10 mouse cellular contexts compared by ENCODE assay signal in the genomic region with DNA sequence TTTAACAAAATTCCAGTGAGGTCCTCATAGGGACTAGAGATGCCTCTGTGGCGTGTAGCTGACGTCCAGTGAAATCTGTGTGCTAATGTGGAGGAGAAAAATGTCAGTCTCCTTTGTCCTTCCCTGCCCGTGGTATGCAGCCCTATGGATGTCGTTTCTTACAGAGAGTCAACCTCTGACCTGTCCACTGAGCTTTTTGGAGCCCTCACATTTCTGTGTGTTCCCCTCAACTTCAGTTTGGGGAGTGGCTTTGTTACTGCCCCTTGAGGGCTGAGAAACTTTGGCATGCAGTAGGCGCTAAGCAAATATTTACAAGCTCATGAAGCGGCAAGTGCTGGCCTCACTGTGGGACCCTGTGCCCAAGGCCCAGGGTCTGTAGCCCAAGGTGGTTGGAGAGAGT. TPM values are rescaled to one million over a fixed set of nuclear protein-coding genes. Genes with fewer than 3 reads are reported as not detected.
DNase-seq lines count a peak whose midpoint lies in the region; ATAC-seq and TF ChIP-seq lines count a peak whose summit lies in the region.
"Had no signal": no experiment of that assay in that cellular context is flagged by ENCODE, and none has a peak within 500 bp of the region (broad histone marks: within the 10 kb centered on the region; RNA-seq: fewer than 3 reads in every experiment).

No protein-coding gene starts in this region.

- no peak for ATAC-seq in kidney, embryonic 14.5 days (ENCODE audit: low FRiP score, low TSS enrichment)
- no peak for ATAC-seq in heart, embryonic 14.5 days (ENCODE audit: insufficient number of reproducible peaks, insufficient read depth, low FRiP score, low read depth)
- ATAC-seq in liver, embryonic 15.5 days (ENCODE audit: insufficient read depth) = no peak
- ATAC-seq in neural tube, embryonic 15.5 days (ENCODE audit: low FRiP score) = no peak
- no peak for ATAC-seq in erythroblast, adult 5-6 weeks (replicated peaks; ENCODE audit: low FRiP score, poor library complexity, severe bottlenecking)

- H3K9me3 ChIP-seq in kidney, embryonic 14.5 days (ENCODE audit: control insufficient read depth, low read length) = no peaks in the 10 kb centered on the region
- no peaks in the 10 kb centered on the region for H3K9me3 ChIP-seq in heart, embryonic 14.5 days (ENCODE audit: control insufficient read depth, low read length)
- H3K9me3 ChIP-seq in liver, embryonic 15.5 days (replicated peaks) = no peaks in the 10 kb centered on the region
- H3K9me3 ChIP-seq in neural tube, embryonic 15.5 days (replicated peaks) = no peaks in the 10 kb centered on the region
- H3K9me3 ChIP-seq: megakaryocyte, embryonic 14.5 days had no signal

- WGBS in kidney, embryonic 14.5 days = 16% methylated on average over 6 of the region's 6 CpGs
- WGBS in heart, embryonic 14.5 days = 28% methylated on average over 6 of the region's 6 CpGs
- WGBS in liver, embryonic 15.5 days (ENCODE audit: insufficient replicate concordance) = 55% methylated on average over 6 of the region's 6 CpGs
- 7% methylated on average over 6 of the region's 6 CpGs for WGBS in neural tube, embryonic 15.5 days
- WGBS in thymus, adult 2 months = 89% methylated on average over 6 of the region's 6 CpGs

- H3K4me1 ChIP-seq in kidney, embryonic 14.5 days (ENCODE audit: control insufficient read depth, insufficient read depth, low read length) = peaks cover 64% of the 10 kb centered on the region
- H3K4me1 ChIP-seq in heart, embryonic 14.5 days (ENCODE audit: control insufficient read depth in 2 of 2, insufficient read depth in 2 of 2, low read length in 2 of 2) = peaks cover 52 to 62% of the 10 kb centered on the region in 2 experiments
- peaks cover 32% of the 10 kb centered on the region for H3K4me1 ChIP-seq in liver, embryonic 15.5 days (replicated peaks)
- peaks cover 63% of the 10 kb centered on the region for H3K4me1 ChIP-seq in neural tube, embryonic 15.5 days
- peaks cover 19% of the 10 kb centered on the region for H3K4me1 ChIP-seq in thymus, adult 2 months (replicated peaks; ENCODE audit: control insufficient read depth, insufficient read depth, low read length)

- H3K27ac ChIP-seq in kidney, embryonic 14.5 days (ENCODE audit: low read depth, low read length) = peak overlapping the region; percentile 99
- H3K27ac ChIP-seq in heart, embryonic 14.5 days (replicated peaks in 1 of 2; ENCODE audit: control insufficient read depth in 1 of 2, insufficient read depth in 1 of 2, low read depth in 2 of 2, low read length in 2 of 2) = peak overlapping the region; percentile 96 to 98
- peak overlapping the region; percentile 81 for H3K27ac ChIP-seq in liver, embryonic 15.5 days (replicated peaks)
- H3K27ac ChIP-seq in neural tube, embryonic 15.5 days (replicated peaks) = peak overlapping the region; percentile 97
- H3K27ac ChIP-seq in thymus, adult 2 months (ENCODE audit: control insufficient read depth, insufficient read depth, low read length) = no peak overlapping the region

- peaks cover 23% of the 10 kb centered on the region for H3K36me3 ChIP-seq in kidney, embryonic 14.5 days (ENCODE audit: control insufficient read depth, insufficient read depth, low read length)
- H3K36me3 ChIP-seq in heart, embryonic 14.5 days (ENCODE audit: control insufficient read depth, insufficient read depth, low read length) = peaks cover 27% of the 10 kb centered on the region
- 0 out of 2 replicates have a peak, but pooled peaks cover 3% of the 10 kb centered on the region for H3K36me3 ChIP-seq in liver, embryonic 15.5 days (replicated peaks)
- H3K36me3 ChIP-seq in neural tube, embryonic 15.5 days = peaks cover 4% of the 10 kb centered on the region; the same call in 1 of the 2 replicates
- H3K36me3 ChIP-seq in thymus, adult 2 months (ENCODE audit: control insufficient read depth, insufficient read depth, low read length) = no peaks in the 10 kb centered on the region

- H3K4me3 ChIP-seq in kidney, embryonic 14.5 days (ENCODE audit: low read length) = peak overlapping the region; percentile 78
- peak overlapping the region; percentile 74 to 79; a peak in 3 of 4 replicates for H3K4me3 ChIP-seq in heart, embryonic 14.5 days (ENCODE audit: control insufficient read depth in 1 of 2, insufficient read depth in 1 of 2, low read depth in 1 of 2, low read length in 2 of 2)
- peak overlapping the region; percentile 57; the same call in 1 of the 2 replicates for H3K4me3 ChIP-seq in liver, embryonic 15.5 days (replicated peaks)
- peak overlapping the region; percentile 82 for H3K4me3 ChIP-seq in neural tube, embryonic 15.5 days (replicated peaks)
- no peak overlapping the region for H3K4me3 ChIP-seq in thymus, adult 2 months (ENCODE audit: control insufficient read depth, insufficient read depth, low read length)
- H3K4me3 ChIP-seq: megakaryocyte, embryonic 14.5 days had no signal

- H3K9ac ChIP-seq in kidney, embryonic 14.5 days (ENCODE audit: low read depth, low read length) = peak overlapping the region; percentile 91; the same call in 1 of the 2 replicates
- peak overlapping the region; percentile 96 for H3K9ac ChIP-seq in heart, embryonic 14.5 days (ENCODE audit: low read length)
- no peak overlapping the region; the same call in 1 of the 2 replicates for H3K9ac ChIP-seq in liver, embryonic 15.5 days
- H3K9ac ChIP-seq in neural tube, embryonic 15.5 days (replicated peaks) = peak overlapping the region; percentile 79

- no peak for TF ChIP-seq CTCF in thymus, adult 2 months (IDR thresholded peaks at IDR 0.05; ENCODE audit: borderline replicate concordance, control insufficient read depth, extremely low read depth, insufficient read depth, low read length, poor library complexity)

- no peak for TF ChIP-seq POLR2A in thymus, adult 2 months (IDR thresholded peaks at IDR 0.05; ENCODE audit: control insufficient read depth, extremely low read depth, insufficient read depth, low read length, poor library complexity)

- peak overlapping the region; percentile 54 for H3K4me2 ChIP-seq in kidney, embryonic 14.5 days (replicated peaks; ENCODE audit: low read depth, low read length)
- H3K4me2 ChIP-seq in heart, embryonic 14.5 days (ENCODE audit: low read length) = peak overlapping the region; percentile 90
- H3K4me2 ChIP-seq in liver, embryonic 15.5 days = peak overlapping the region; percentile 62
- peak overlapping the region; percentile 71 for H3K4me2 ChIP-seq in neural tube, embryonic 15.5 days

- no peaks in the 10 kb centered on the region for H3K27me3 ChIP-seq in kidney, embryonic 14.5 days (ENCODE audit: control insufficient read depth, insufficient read depth, low read length)
- H3K27me3 ChIP-seq in heart, embryonic 14.5 days (ENCODE audit: control insufficient read depth, insufficient read depth, low read length) = no peaks in the 10 kb centered on the region
- peaks cover 58% of the 10 kb centered on the region for H3K27me3 ChIP-seq in liver, embryonic 15.5 days
- no peaks in the 10 kb centered on the region for H3K27me3 ChIP-seq in neural tube, embryonic 15.5 days (replicated peaks)
- H3K27me3 ChIP-seq in thymus, adult 2 months (ENCODE audit: control insufficient read depth, insufficient read depth, low read length) = no peaks in the 10 kb centered on the region

- DNase-seq in kidney, postnatal 4 days = no peak
- no peak for DNase-seq in adrenal gland, postnatal 4 days (ENCODE audit: low spot score in 2 of 2)
- DNase-seq in thymus, adult 2 months = no peak
- DNase-seq: cerebellum, adult 9-10 months had no signal

RNA-seq across cellular contexts. Expression of a gene that starts 2.1 kb away (rescaled TPM):
- polyA plus RNA-seq in kidney, embryonic 14.5 days (2014; fragmentation: Nextera tagmentation; extraction: Ambion mirVana) = 10.5 and 17.0 TPM in 2 replicates
- polyA plus RNA-seq in heart, embryonic 14.5 days (2014; fragmentation: Nextera tagmentation; extraction: Ambion mirVana) = 5.6 and 5.7 TPM in 2 replicates
- polyA plus RNA-seq in liver, embryonic 15.5 days (2015; fragmentation: Nextera tagmentation; extraction: Ambion mirVana) = 3.5 and 5.8 TPM in 2 replicates
- 11.6 and 13.7 TPM in 2 replicates for polyA plus RNA-seq in neural tube, embryonic 15.5 days (2015; fragmentation: Nextera tagmentation; extraction: Ambion mirVana)
- not detected in 2 replicates for total RNA-seq in erythroblast, adult 5-6 weeks (2015; ENCODE audit: low replicate concordance)
- total RNA-seq in erythroblast, adult 5-6 weeks (2017; ENCODE audit: low replicate concordance) = not detected in 2 replicates
- total RNA-seq in adrenal gland, postnatal 4 days (2021) = 100 to 1,000 TPM; 152 to 161 TPM
- 22.4 and 25.6 TPM in 2 replicates for polyA plus RNA-seq in thymus, adult 2 months (2012; rRNA removed)

RNA-seq across cellular contexts. Expression of a gene that starts 14.9 kb away (rescaled TPM):
- 687 and 868 TPM in 2 replicates for polyA plus RNA-seq in kidney, embryonic 14.5 days (2014; fragmentation: Nextera tagmentation; extraction: Ambion mirVana)
- 611 and 670 TPM in 2 replicates for polyA plus RNA-seq in heart, embryonic 14.5 days (2014; fragmentation: Nextera tagmentation; extraction: Ambion mirVana)
- polyA plus RNA-seq in liver, embryonic 15.5 days (2015; fragmentation: Nextera tagmentation; extraction: Ambion mirVana) = 249 and 328 TPM in 2 replicates
- 678 and 752 TPM in 2 replicates for polyA plus RNA-seq in neural tube, embryonic 15.5 days (2015; fragmentation: Nextera tagmentation; extraction: Ambion mirVana)
- total RNA-seq in erythroblast, adult 5-6 weeks (2015; ENCODE audit: low replicate concordance) = 104 and 108 TPM in 2 replicates
- total RNA-seq in erythroblast, adult 5-6 weeks (2017; ENCODE audit: low replicate concordance) = 44.6 and 57.0 TPM in 2 replicates
- 100 to 1,000 TPM; 375 to 399 TPM for total RNA-seq in adrenal gland, postnatal 4 days (2021)
- 31.4 and 52.2 TPM in 2 replicates for polyA plus RNA-seq in thymus, adult 2 months (2012; rRNA removed)

RNA-seq across cellular contexts. Expression of a gene that starts 15.0 kb away (rescaled TPM):
- polyA plus RNA-seq in kidney, embryonic 14.5 days (2014; fragmentation: Nextera tagmentation; extraction: Ambion mirVana) = 13.5 and 14.7 TPM in 2 replicates
- polyA plus RNA-seq in heart, embryonic 14.5 days (2014; fragmentation: Nextera tagmentation; extraction: Ambion mirVana) = 13.9 and 14.0 TPM in 2 replicates
- polyA plus RNA-seq in liver, embryonic 15.5 days (2015; fragmentation: Nextera tagmentation; extraction: Ambion mirVana) = 11.4 and 12.0 TPM in 2 replicates
- polyA plus RNA-seq in neural tube, embryonic 15.5 days (2015; fragmentation: Nextera tagmentation; extraction: Ambion mirVana) = 12.2 and 13.7 TPM in 2 replicates
- 2.5 TPM in 1 of 2 replicates, not detected in the other for total RNA-seq in erythroblast, adult 5-6 weeks (2015; ENCODE audit: low replicate concordance)
- 3.7 and 4.3 TPM in 2 replicates for total RNA-seq in erythroblast, adult 5-6 weeks (2017; ENCODE audit: low replicate concordance)
- total RNA-seq in adrenal gland, postnatal 4 days (2021) = 10 to 100 TPM; 17.3 to 18.5 TPM
- polyA plus RNA-seq in thymus, adult 2 months (2012; rRNA removed) = 11.7 and 11.9 TPM in 2 replicates

RNA-seq across cellular contexts. Expression of a gene that starts 23.4 kb away (rescaled TPM):
- 20.5 and 30.7 TPM in 2 replicates for polyA plus RNA-seq in kidney, embryonic 14.5 days (2014; fragmentation: Nextera tagmentation; extraction: Ambion mirVana)
- polyA plus RNA-seq in heart, embryonic 14.5 days (2014; fragmentation: Nextera tagmentation; extraction: Ambion mirVana) = 17.5 and 19.9 TPM in 2 replicates
- 9.2 and 12.6 TPM in 2 replicates for polyA plus RNA-seq in liver, embryonic 15.5 days (2015; fragmentation: Nextera tagmentation; extraction: Ambion mirVana)
- 32.8 TPM in 2 replicates for polyA plus RNA-seq in neural tube, embryonic 15.5 days (2015; fragmentation: Nextera tagmentation; extraction: Ambion mirVana)
- total RNA-seq in erythroblast, adult 5-6 weeks (2015; ENCODE audit: low replicate concordance) = 4.2 TPM in 1 of 2 replicates, not detected in the other
- total RNA-seq in erythroblast, adult 5-6 weeks (2017; ENCODE audit: low replicate concordance) = 4.8 and 10.6 TPM in 2 replicates
- total RNA-seq in adrenal gland, postnatal 4 days (2021) = 10 to 100 TPM; 20.7 to 21.3 TPM
- polyA plus RNA-seq in thymus, adult 2 months (2012; rRNA removed) = 37.9 and 39.9 TPM in 2 replicates

RNA-seq across cellular contexts. Expression of a gene that starts 37.8 kb away (rescaled TPM):
- polyA plus RNA-seq in kidney, embryonic 14.5 days (2014; fragmentation: Nextera tagmentation; extraction: Ambion mirVana) = 12.6 and 13.3 TPM in 2 replicates
- polyA plus RNA-seq in heart, embryonic 14.5 days (2014; fragmentation: Nextera tagmentation; extraction: Ambion mirVana) = 8.1 TPM in 2 replicates
- polyA plus RNA-seq in liver, embryonic 15.5 days (2015; fragmentation: Nextera tagmentation; extraction: Ambion mirVana) = 8.6 and 9.8 TPM in 2 replicates
- polyA plus RNA-seq in neural tube, embryonic 15.5 days (2015; fragmentation: Nextera tagmentation; extraction: Ambion mirVana) = 13.9 and 15.6 TPM in 2 replicates
- total RNA-seq in erythroblast, adult 5-6 weeks (2015; ENCODE audit: low replicate concordance) = 7.3 and 19.6 TPM in 2 replicates
- total RNA-seq in erythroblast, adult 5-6 weeks (2017; ENCODE audit: low replicate concordance) = 1.7 and 4.2 TPM in 2 replicates
- 10 to 100 TPM; 21.6 to 23.6 TPM for total RNA-seq in adrenal gland, postnatal 4 days (2021)
- polyA plus RNA-seq in thymus, adult 2 months (2012; rRNA removed) = 210 and 228 TPM in 2 replicates
